Mouse (Mus musculus): Measurements from ENCODE around the gene Zfp106. TPM values are rescaled to one million over a fixed set of nuclear protein-coding genes. Genes with fewer than 3 reads are reported as not detected.

The Zfp106 gene
- polyA plus RNA-seq, 1 experiment from 2014 or later: 30.8 TPM

DNA sequence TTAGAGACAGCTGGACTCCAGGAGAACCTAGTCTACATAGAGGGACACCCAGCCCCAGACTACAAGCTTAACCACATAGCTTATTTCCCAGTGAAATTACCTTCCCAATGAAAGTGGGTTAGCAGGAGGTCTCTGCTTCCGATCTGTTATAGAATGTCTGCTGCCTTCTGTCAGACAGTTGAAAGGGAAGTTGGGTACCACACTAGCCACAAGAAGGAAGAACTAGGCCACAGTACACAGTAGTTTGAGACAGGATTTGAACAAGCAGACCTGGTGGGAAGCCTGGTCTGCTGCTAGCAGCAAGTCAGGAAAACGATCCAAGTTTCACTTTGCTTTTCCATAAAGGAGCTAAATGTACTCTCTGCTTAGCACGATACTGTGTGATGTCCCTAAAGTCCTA is 94.4 kb downstream of the Zfp106 start:
- Histone ChIP-seq H3K36me3 (no peaks in the 10 kb centered on the region), H3K27me3 (replicated peaks) (no peaks in the 10 kb centered on the region), H3K27ac (replicated peaks) (no peak overlapping the region), H3K4me2 (no peak overlapping the region), H3K9ac (replicated peaks) (no peak overlapping the region), H3K4me3 (replicated peaks) (no peak overlapping the region), H3K4me1 (no peaks in the 10 kb centered on the region), H3K9me3 (replicated peaks) (no peaks in the 10 kb centered on the region)
- WGBS: 88% methylated on average over 3 of the region's 3 CpGs
- no peak for ATAC-seq (ENCODE audit: low FRiP score)

- Histone ChIP-seq H3K9ac (replicated peaks) (no peak overlapping the region), H3K4me3 (replicated peaks) (no peak overlapping the region), H3K27me3 (replicated peaks) (no peaks in the 10 kb centered on the region), H3K4me1 (no peaks in the 10 kb centered on the region), H3K27ac (replicated peaks) (no peak overlapping the region), H3K36me3 (no peaks in the 10 kb centered on the region), H3K4me2 (no peak overlapping the region), H3K9me3 (replicated peaks) (no peaks in the 10 kb centered on the region)
- ATAC-seq (ENCODE audit: low FRiP score): no peak
Observed at GRCm38 (mm10) chr2:120468011-120468410, 95.6 kb downstream of the Zfp106 start.

DNA sequence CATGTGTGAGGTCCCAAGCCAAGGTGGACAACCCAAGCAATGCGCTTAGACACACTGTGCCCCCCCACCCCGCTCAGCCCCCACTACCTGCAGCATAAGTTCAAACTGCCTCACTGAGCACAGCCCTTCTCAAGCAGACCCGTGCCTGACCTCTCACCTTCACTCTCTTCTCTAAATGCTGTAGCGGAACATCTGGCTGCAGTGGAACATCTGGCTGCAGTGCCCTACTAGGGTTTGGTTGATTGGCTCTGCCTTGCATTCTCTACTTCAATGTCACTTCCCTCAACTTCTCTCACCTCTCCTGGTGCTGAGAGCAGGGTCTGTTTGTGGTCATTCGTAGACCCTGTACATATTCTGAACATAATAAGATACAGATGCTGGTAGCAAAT is 98.3 kb downstream of the Zfp106 start:
- Histone ChIP-seq H3K4me1 (no peaks in the 10 kb centered on the region), H3K27me3 (replicated peaks) (no peaks in the 10 kb centered on the region), H3K4me3 (replicated peaks) (no peak overlapping the region), H3K9ac (replicated peaks) (no peak overlapping the region), H3K27ac (replicated peaks) (no peak overlapping the region), H3K4me2 (no peak overlapping the region), H3K9me3 (replicated peaks) (no peaks in the 10 kb centered on the region), H3K36me3 (no peaks in the 10 kb centered on the region)
- 90% methylated on average over 5 of the region's 5 CpGs for WGBS
- ATAC-seq (ENCODE audit: low FRiP score): no peak

- Histone ChIP-seq H3K27ac (replicated peaks) (no peak overlapping the region), H3K4me2 (no peak overlapping the region), H3K27me3 (replicated peaks) (no peaks in the 10 kb centered on the region), H3K36me3 (no peaks in the 10 kb centered on the region), H3K9me3 (replicated peaks) (no peaks in the 10 kb centered on the region), H3K4me3 (replicated peaks) (no peak overlapping the region), H3K4me1 (no peaks in the 10 kb centered on the region), H3K9ac (replicated peaks) (no peak overlapping the region)
- ATAC-seq (ENCODE audit: low FRiP score): no peak
- 95% methylated on average over 2 of the region's 2 CpGs for WGBS
Observed at GRCm38 (mm10) chr2:120464732-120465396, 98.8 kb downstream of the Zfp106 start.

GRCm38 (mm10) chr2:120464091-120464490 is 99.6 kb downstream of the Zfp106 start:
- H3K4me2 ChIP-seq: no peak overlapping the region
- no peak overlapping the region for H3K9ac ChIP-seq (replicated peaks)
- H3K27me3 ChIP-seq (replicated peaks): no peaks in the 10 kb centered on the region
- 83% methylated on average over 8 of the region's 8 CpGs for WGBS
- H3K27ac ChIP-seq (replicated peaks): no peak overlapping the region
- no peak for ATAC-seq (ENCODE audit: low FRiP score)
- no peak overlapping the region for H3K4me3 ChIP-seq (replicated peaks)
- H3K9me3 ChIP-seq (replicated peaks): no peaks in the 10 kb centered on the region
- H3K4me1 ChIP-seq: no peaks in the 10 kb centered on the region
- no peaks in the 10 kb centered on the region for H3K36me3 ChIP-seq

- Histone ChIP-seq H3K4me1 (no peaks in the 10 kb centered on the region), H3K4me3 (replicated peaks) (no peak overlapping the region), H3K9me3 (replicated peaks) (no peaks in the 10 kb centered on the region), H3K4me2 (no peak overlapping the region), H3K9ac (replicated peaks) (no peak overlapping the region), H3K36me3 (no peaks in the 10 kb centered on the region), H3K27ac (replicated peaks) (no peak overlapping the region), H3K27me3 (replicated peaks) (no peaks in the 10 kb centered on the region)
- WGBS: 92% methylated on average over 7 of the region's 7 CpGs
- ATAC-seq (ENCODE audit: low FRiP score): no peak
Observed at GRCm38 (mm10) chr2:120463328-120463727, 100.3 kb downstream of the Zfp106 start.

DNA sequence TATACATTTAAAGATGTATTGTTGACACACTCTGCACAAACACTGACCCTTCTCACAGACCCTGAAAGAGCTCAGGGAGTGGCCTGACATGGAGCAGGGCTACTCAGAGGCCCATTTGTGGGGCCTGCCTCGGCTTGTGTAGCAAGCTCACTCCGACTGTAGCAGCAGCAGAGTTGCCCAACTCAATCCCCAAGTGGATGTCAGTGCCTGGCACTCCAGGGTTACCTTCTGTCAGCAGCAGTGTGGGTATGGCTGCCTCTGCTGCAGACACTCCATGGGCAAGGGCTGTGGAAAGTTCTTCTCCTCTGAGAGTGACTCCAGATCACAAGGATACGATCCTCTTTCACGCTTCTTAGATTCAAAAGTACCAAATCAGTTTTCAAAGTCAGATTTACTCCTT is 103.4 kb downstream of the Zfp106 start:
- Histone ChIP-seq H3K4me1 (no peaks in the 10 kb centered on the region), H3K4me2 (no peak overlapping the region), H3K36me3 (no peaks in the 10 kb centered on the region), H3K9ac (replicated peaks) (no peak overlapping the region), H3K27ac (replicated peaks) (no peak overlapping the region), H3K9me3 (replicated peaks) (no peaks in the 10 kb centered on the region), H3K4me3 (replicated peaks) (no peak overlapping the region), H3K27me3 (replicated peaks) (no peaks in the 10 kb centered on the region)
- no peak for ATAC-seq (ENCODE audit: low FRiP score)
- 92% methylated on average over 4 of the region's 4 CpGs for WGBS

Other genes with a start within 250 kb of the Zfp106 start
- gene Pla2g4f, start 249.7 kb downstream of the Zfp106 start, polyA plus RNA-seq (2015; fragmentation: Nextera tagmentation; extraction: Ambion mirVana): 0.06 and 0.09 TPM in 2 replicates
- 35.1 and 36.6 TPM in 2 replicates for gene Vps39, start 210.7 kb downstream of the Zfp106 start, polyA plus RNA-seq (2015; fragmentation: Nextera tagmentation; extraction: Ambion mirVana)
- 10.1 and 10.7 TPM in 2 replicates for gene Ganc, start 159.9 kb downstream of the Zfp106 start, polyA plus RNA-seq (2015; fragmentation: Nextera tagmentation; extraction: Ambion mirVana)
- gene Tmem87a, start 159.7 kb downstream of the Zfp106 start, polyA plus RNA-seq (2015; fragmentation: Nextera tagmentation; extraction: Ambion mirVana): 7.3 and 9.4 TPM in 2 replicates
- gene Capn3, start 107.8 kb downstream of the Zfp106 start, polyA plus RNA-seq (2015; fragmentation: Nextera tagmentation; extraction: Ambion mirVana): 1.3 and 2.2 TPM in 2 replicates
- 17.1 and 23.8 TPM in 2 replicates for gene Snap23, start 3.8 kb upstream of the Zfp106 start, polyA plus RNA-seq (2015; fragmentation: Nextera tagmentation; extraction: Ambion mirVana)
- gene Haus2, start 45.5 kb upstream of the Zfp106 start, polyA plus RNA-seq (2015; fragmentation: Nextera tagmentation; extraction: Ambion mirVana): 26.2 and 27.9 TPM in 2 replicates
- gene Lrrc57, start 45.7 kb upstream of the Zfp106 start, polyA plus RNA-seq (2015; fragmentation: Nextera tagmentation; extraction: Ambion mirVana): 32.7 and 36.7 TPM in 2 replicates
- gene Stard9, start 65.3 kb upstream of the Zfp106 start, polyA plus RNA-seq (2015; fragmentation: Nextera tagmentation; extraction: Ambion mirVana): 4.2 and 4.3 TPM in 2 replicates